Mouse (Mus musculus): ENCODE data around the gene Ndufb4. TPM values are rescaled to one million over a fixed set of nuclear protein-coding genes. Genes with fewer than 3 reads are reported as not detected.

The Ndufb4 gene
- polyA plus RNA-seq, 1 experiment from 2014 or later, result 67.1 TPM

- Histone ChIP-seq H3K36me3 (no peaks in the 10 kb centered on the region), H3K4me1 (replicated peaks) (peaks cover 9% of the 10 kb centered on the region), H3K4me2 (no peak overlapping the region), H3K27ac (no peak overlapping the region), H3K4me3 (no peak overlapping the region), H3K9ac (no peak overlapping the region), H3K27me3 (no peaks in the 10 kb centered on the region), H3K9me3 (no peaks in the 10 kb centered on the region)
- 79% methylated on average over 3 of the region's 3 CpGs for WGBS
- ATAC-seq (ENCODE audit: low FRiP score), result no peak
Observed at GRCm38 (mm10) chr16:37622403-37622802, 31.9 kb downstream of the Ndufb4 start.

- H3K36me3 ChIP-seq, result no peaks in the 10 kb centered on the region
- no peaks in the 10 kb centered on the region for H3K9me3 ChIP-seq
- H3K27ac ChIP-seq, result no peak overlapping the region; the same call in 1 of the 2 replicates
- H3K4me3 ChIP-seq, result no peak overlapping the region
- no peak overlapping the region for H3K9ac ChIP-seq
- no peak for ATAC-seq (ENCODE audit: low FRiP score)
- H3K27me3 ChIP-seq, result no peaks in the 10 kb centered on the region
- 20% methylated on average over 3 of the region's 3 CpGs for WGBS
- no peak overlapping the region for H3K4me2 ChIP-seq
- H3K4me1 ChIP-seq (replicated peaks), result peaks cover 13% of the 10 kb centered on the region
Observed at GRCm38 (mm10) chr16:37617695-37618094, 36.6 kb downstream of the Ndufb4 start.

GRCm38 (mm10) chr16:37616104-37616503 lies 38.1 kb downstream of the Ndufb4 start:
- 81% methylated on average over 8 of the region's 8 CpGs for WGBS
- Histone ChIP-seq H3K9ac (no peak overlapping the region), H3K27ac (no peak overlapping the region), H3K4me2 (no peak overlapping the region), H3K4me3 (no peak overlapping the region), H3K27me3 (no peaks in the 10 kb centered on the region), H3K4me1 (replicated peaks) (peaks cover 13% of the 10 kb centered on the region), H3K9me3 (no peaks in the 10 kb centered on the region), H3K36me3 (no peaks in the 10 kb centered on the region)
- no peak for ATAC-seq (ENCODE audit: low FRiP score)

- no peak for ATAC-seq (ENCODE audit: low FRiP score)
- 76% methylated on average over 8 of the region's 8 CpGs for WGBS
- Histone ChIP-seq H3K27me3 (no peaks in the 10 kb centered on the region), H3K4me1 (replicated peaks) (peaks cover 15% of the 10 kb centered on the region), H3K9me3 (no peaks in the 10 kb centered on the region), H3K9ac (no peak overlapping the region), H3K36me3 (no peaks in the 10 kb centered on the region), H3K4me3 (no peak overlapping the region), H3K27ac (no peak overlapping the region), H3K4me2 (no peak overlapping the region)
Observed at GRCm38 (mm10) chr16:37615429-37615828, 38.8 kb downstream of the Ndufb4 start.

GRCm38 (mm10) chr16:37614540-37614939 lies 39.7 kb downstream of the Ndufb4 start:
- no peak overlapping the region for H3K27ac ChIP-seq
- WGBS, result 93% methylated on average over 9 of the region's 9 CpGs

GRCm38 (mm10) chr16:37612013-37612412 lies 42.2 kb downstream of the Ndufb4 start:
- Histone ChIP-seq H3K9ac (no peak overlapping the region), H3K27me3 (no peaks in the 10 kb centered on the region), H3K36me3 (no peaks in the 10 kb centered on the region), H3K4me2 (no peak overlapping the region), H3K27ac (no peak overlapping the region), H3K4me1 (replicated peaks) (peaks cover 24% of the 10 kb centered on the region), H3K4me3 (no peak overlapping the region), H3K9me3 (no peaks in the 10 kb centered on the region)
- 92% methylated on average over 5 of the region's 5 CpGs for WGBS
- no peak for ATAC-seq (ENCODE audit: low FRiP score)

More at GRCm38 (mm10) chr16:37614540-37614939, 39.7 kb downstream of the Ndufb4 start:
- no peak overlapping the region for H3K9ac ChIP-seq
- no peaks in the 10 kb centered on the region for H3K9me3 ChIP-seq
- H3K4me3 ChIP-seq, result no peak overlapping the region
- H3K4me1 ChIP-seq (replicated peaks), result peaks cover 24% of the 10 kb centered on the region
- H3K27me3 ChIP-seq, result no peaks in the 10 kb centered on the region
- no peaks in the 10 kb centered on the region for H3K36me3 ChIP-seq
- H3K4me2 ChIP-seq, result no peak overlapping the region
- no peak for ATAC-seq (ENCODE audit: low FRiP score)

- H3K9me3 ChIP-seq, result no peaks in the 10 kb centered on the region
- ATAC-seq (ENCODE audit: low FRiP score), result no peak
- no peaks in the 10 kb centered on the region for H3K27me3 ChIP-seq
- peaks cover 24% of the 10 kb centered on the region for H3K4me1 ChIP-seq (replicated peaks)
- no peak overlapping the region for H3K9ac ChIP-seq
- H3K4me2 ChIP-seq, result no peak overlapping the region
- H3K36me3 ChIP-seq, result no peaks in the 10 kb centered on the region
- 81% methylated on average over 7 of the region's 7 CpGs for WGBS
- H3K4me3 ChIP-seq, result no peak overlapping the region
- H3K27ac ChIP-seq, result no peak overlapping the region
Observed at GRCm38 (mm10) chr16:37611072-37611471, 43.2 kb downstream of the Ndufb4 start.

- 78% methylated on average over 8 of the region's 8 CpGs for WGBS
- ATAC-seq (ENCODE audit: low FRiP score), result no peak
- H3K36me3 ChIP-seq, result no peaks in the 10 kb centered on the region
- H3K27me3 ChIP-seq, result no peaks in the 10 kb centered on the region
- no peak overlapping the region for H3K27ac ChIP-seq
- no peak overlapping the region for H3K9ac ChIP-seq
- no peaks in the 10 kb centered on the region for H3K9me3 ChIP-seq
- no peak overlapping the region for H3K4me2 ChIP-seq
- H3K4me3 ChIP-seq, result no peak overlapping the region
- peaks cover 24% of the 10 kb centered on the region for H3K4me1 ChIP-seq (replicated peaks)
Observed at GRCm38 (mm10) chr16:37610333-37610732, 43.9 kb downstream of the Ndufb4 start.

GRCm38 (mm10) chr16:37604243-37604642 lies 50.0 kb downstream of the Ndufb4 start:
- ATAC-seq (ENCODE audit: low FRiP score), result no peak
- H3K9me3 ChIP-seq, result no peaks in the 10 kb centered on the region

GRCm38 (mm10) chr16:37603431-37603830 lies 50.8 kb downstream of the Ndufb4 start:
- Histone ChIP-seq H3K27me3 (no peaks in the 10 kb centered on the region), H3K36me3 (no peaks in the 10 kb centered on the region), H3K9me3 (no peaks in the 10 kb centered on the region), H3K4me3 (no peak overlapping the region), H3K27ac (no peak overlapping the region), H3K9ac (no peak overlapping the region), H3K4me2 (no peak overlapping the region), H3K4me1 (replicated peaks) (peaks cover 2% of the 10 kb centered on the region; the same call in 1 of the 2 replicates)
- WGBS, result 89% methylated on average over 1 of the region's 1 CpGs
- ATAC-seq (ENCODE audit: low FRiP score), result no peak

More at GRCm38 (mm10) chr16:37604243-37604642, 50.0 kb downstream of the Ndufb4 start:
- no peaks in the 10 kb centered on the region for H3K27me3 ChIP-seq
- 90% methylated on average over 6 of the region's 6 CpGs for WGBS
- no peaks in the 10 kb centered on the region for H3K36me3 ChIP-seq
- peaks cover 10% of the 10 kb centered on the region for H3K4me1 ChIP-seq (replicated peaks)
- no peak overlapping the region for H3K4me2 ChIP-seq
- no peak overlapping the region for H3K27ac ChIP-seq
- H3K9ac ChIP-seq, result no peak overlapping the region
- no peak overlapping the region for H3K4me3 ChIP-seq

GRCm38 (mm10) chr16:37599326-37599725 lies 54.9 kb downstream of the Ndufb4 start:
- Histone ChIP-seq H3K27ac (no peak overlapping the region), H3K4me1 (replicated peaks) (no peaks in the 10 kb centered on the region), H3K4me3 (no peak overlapping the region), H3K4me2 (no peak overlapping the region), H3K9ac (no peak overlapping the region), H3K9me3 (no peaks in the 10 kb centered on the region), H3K27me3 (no peaks in the 10 kb centered on the region), H3K36me3 (no peaks in the 10 kb centered on the region)
- 72% methylated on average over 3 of the region's 3 CpGs for WGBS
- ATAC-seq (ENCODE audit: low FRiP score), result no peak

GRCm38 (mm10) chr16:37598463-37598862 lies 55.8 kb downstream of the Ndufb4 start:
- Histone ChIP-seq H3K4me2 (no peak overlapping the region), H3K9me3 (no peaks in the 10 kb centered on the region), H3K4me1 (replicated peaks) (no peaks in the 10 kb centered on the region), H3K4me3 (no peak overlapping the region), H3K27ac (no peak overlapping the region), H3K9ac (no peak overlapping the region), H3K36me3 (no peaks in the 10 kb centered on the region), H3K27me3 (no peaks in the 10 kb centered on the region)
- WGBS, result 92% methylated on average over 7 of the region's 7 CpGs
- no peak for ATAC-seq (ENCODE audit: low FRiP score)

- Histone ChIP-seq H3K4me3 (no peak overlapping the region), H3K4me1 (replicated peaks) (no peaks in the 10 kb centered on the region), H3K9ac (no peak overlapping the region), H3K36me3 (no peaks in the 10 kb centered on the region), H3K9me3 (no peaks in the 10 kb centered on the region), H3K27me3 (no peaks in the 10 kb centered on the region), H3K4me2 (no peak overlapping the region), H3K27ac (no peak overlapping the region)
- ATAC-seq (ENCODE audit: low FRiP score), result no peak
- WGBS, result 82% methylated on average over 5 of the region's 5 CpGs
Observed at GRCm38 (mm10) chr16:37597412-37597811, 56.8 kb downstream of the Ndufb4 start.
